Mouse (Mus musculus): ENCODE measurements around the gene Inpp5d. TPM values are rescaled to one million over a fixed set of nuclear protein-coding genes. Genes with fewer than 3 reads are reported as not detected.

The Inpp5d gene
- total RNA-seq, 2 experiments from 2014 or later: 59.8 to 96.9 TPM

- ATAC-seq (replicated peaks; ENCODE audit: low FRiP score, low TSS enrichment, poor library complexity, severe bottlenecking): no peak
Observed at GRCm38 (mm10) chr1:87687009-87687408, 66.9 kb downstream of the Inpp5d start.

DNA sequence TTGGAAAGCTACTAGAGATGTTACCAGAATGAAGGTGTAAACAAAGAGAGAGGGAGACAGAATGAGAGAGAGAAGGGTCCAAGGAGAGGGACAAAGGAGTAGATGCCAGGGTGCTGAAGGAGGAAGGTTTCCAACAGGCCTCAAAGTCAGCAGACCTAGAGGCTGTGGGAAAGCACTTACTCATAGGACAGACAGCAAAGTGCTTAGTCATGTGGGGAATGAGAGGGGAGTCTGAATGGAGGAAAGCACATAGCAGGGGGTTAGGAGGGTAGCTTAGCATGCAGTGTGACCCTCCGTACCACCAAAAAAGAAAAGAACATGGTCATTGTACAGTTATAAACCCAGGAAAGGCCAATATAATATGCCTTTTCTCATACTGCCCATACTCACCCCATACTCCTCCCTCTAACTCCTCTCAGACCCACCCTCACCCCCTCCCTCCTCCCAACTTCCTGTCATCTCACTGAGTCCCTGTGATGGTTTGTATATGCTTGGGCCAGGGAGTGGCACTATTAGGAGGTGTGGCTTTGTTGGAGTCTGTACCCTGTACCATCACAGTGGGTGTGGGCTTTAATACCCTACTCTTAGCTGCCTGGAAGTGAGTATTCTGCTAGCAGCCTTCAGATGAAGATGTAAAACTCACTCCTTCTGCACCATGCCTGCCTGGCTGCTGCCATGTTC, 69.7 kb downstream of the Inpp5d start:
- no peak for ATAC-seq (replicated peaks; ENCODE audit: low FRiP score, low TSS enrichment, poor library complexity, severe bottlenecking)

DNA sequence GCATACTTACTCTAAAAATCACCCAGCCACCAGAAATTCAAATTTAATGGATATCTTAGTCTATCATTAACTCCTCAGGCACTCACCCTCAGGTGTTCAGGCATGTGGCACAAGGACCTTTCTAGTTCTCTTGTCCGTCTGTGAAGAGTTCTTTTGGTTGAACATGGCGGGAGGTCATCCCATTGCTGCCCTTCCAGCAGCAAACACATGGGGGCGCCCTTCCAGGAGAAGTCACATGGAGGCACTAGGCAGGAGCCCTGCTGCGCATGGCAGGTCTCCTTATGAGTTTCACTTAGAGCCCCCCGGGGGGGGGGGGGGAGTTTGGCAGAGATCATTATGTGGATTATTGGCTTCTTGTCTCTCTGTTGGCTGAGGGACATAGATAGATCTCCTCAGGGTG, 76.2 kb downstream of the Inpp5d start:
- 0 out of 2 replicates have a peak, but pooled peaks have one; percentile 28 for ATAC-seq (replicated peaks; ENCODE audit: low FRiP score, low TSS enrichment, poor library complexity, severe bottlenecking)

DNA sequence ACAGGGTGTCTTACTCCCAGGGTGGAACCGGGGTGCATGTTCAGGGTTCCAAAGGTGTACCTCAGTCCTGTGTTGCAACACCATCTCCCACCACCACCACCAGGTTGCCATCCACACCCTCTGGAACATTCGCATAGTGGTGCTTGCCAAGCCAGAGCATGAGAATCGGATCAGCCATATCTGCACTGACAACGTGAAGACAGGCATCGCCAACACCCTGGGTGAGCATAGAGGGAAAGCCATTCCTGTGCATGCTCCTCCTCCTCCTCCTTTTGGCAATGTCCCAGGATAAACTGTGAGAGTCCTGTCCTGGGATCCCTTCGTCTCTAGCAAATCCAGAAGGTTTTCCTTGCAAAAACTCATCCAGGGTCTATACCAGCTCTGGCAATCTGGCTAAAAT, 77.9 kb downstream of the Inpp5d start:
- ATAC-seq (replicated peaks; ENCODE audit: low FRiP score, low TSS enrichment, poor library complexity, severe bottlenecking): no peak

DNA sequence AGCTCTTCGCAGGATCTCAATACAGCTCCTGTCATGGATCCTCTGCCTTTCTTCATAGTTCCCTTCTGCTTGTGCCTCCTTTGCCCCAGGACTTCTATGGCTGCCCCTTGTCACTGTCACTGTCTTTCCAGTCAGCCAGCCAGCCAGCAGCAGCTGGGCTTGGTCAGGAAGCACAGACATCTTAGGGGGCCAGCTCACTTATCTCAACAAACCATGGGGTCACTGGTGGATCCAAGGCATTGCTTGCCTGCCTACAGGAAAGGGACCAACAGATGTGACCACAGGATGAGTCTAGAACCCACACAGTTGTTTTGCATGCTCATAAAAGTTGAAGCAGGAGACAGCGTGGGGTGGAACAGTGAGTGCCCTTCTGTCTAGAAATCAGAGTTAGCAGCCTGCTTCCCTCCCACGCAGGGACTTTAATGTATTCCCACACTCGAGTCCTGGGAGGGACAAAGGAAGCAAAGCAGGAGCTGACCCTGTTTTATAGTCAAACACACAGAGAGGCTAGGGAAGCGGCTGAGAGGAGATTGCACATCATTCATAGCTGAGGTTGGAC, 79.9 kb downstream of the Inpp5d start:
- ATAC-seq (replicated peaks; ENCODE audit: low FRiP score, low TSS enrichment, poor library complexity, severe bottlenecking): no peak

DNA sequence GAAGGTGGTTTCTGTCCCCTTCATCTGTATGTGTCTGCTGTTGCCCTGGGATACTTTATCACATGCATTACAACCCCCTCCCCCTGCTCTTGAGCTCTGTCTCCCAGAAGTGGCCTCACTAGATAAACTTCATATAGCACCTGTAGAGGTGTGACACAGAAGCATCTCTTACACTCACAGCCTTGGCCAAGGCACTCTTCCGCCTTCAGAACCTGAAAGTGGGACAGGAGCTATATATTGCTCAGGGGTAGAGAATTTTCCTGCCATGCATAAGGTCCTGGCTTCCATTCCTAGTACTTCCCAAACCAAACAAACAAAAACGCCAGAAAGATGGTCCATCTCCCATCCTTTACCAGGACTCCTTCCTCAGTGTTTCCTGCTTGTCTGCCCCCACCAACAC, 84.1 kb downstream of the Inpp5d start:
- ATAC-seq (replicated peaks; ENCODE audit: low FRiP score, low TSS enrichment, poor library complexity, severe bottlenecking): no peak

DNA sequence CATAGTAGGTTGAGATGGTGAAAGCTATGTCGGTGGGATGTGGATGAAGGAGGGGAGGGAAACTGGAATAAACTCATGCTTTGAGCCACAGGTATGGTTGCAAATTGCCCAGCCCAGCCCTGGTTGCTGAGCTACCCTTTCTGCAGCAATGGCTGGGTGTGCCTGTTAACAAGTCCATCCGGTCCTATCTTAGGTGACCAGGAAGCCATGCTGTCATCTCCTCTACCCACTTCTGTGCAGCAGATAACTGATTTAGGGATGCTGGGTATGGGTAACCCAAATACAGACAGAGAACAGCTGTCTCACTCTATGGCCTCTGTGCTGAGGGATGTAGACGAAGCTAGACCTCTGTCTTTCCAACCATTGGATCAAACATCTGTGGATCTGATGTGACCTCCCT, 86.2 kb downstream of the Inpp5d start:
- peak; percentile 42 for ATAC-seq (replicated peaks; ENCODE audit: low FRiP score, low TSS enrichment, poor library complexity, severe bottlenecking)

GRCm38 (mm10) chr1:87709020-87709419, 88.9 kb downstream of the Inpp5d start:
- no peak for ATAC-seq (replicated peaks; ENCODE audit: low FRiP score, low TSS enrichment, poor library complexity, severe bottlenecking)

- no peak for ATAC-seq (replicated peaks; ENCODE audit: low FRiP score, low TSS enrichment, poor library complexity, severe bottlenecking)
Observed at GRCm38 (mm10) chr1:87709661-87710270, 89.7 kb downstream of the Inpp5d start.

- peak; percentile 96 for ATAC-seq (replicated peaks; ENCODE audit: low FRiP score, low TSS enrichment, poor library complexity, severe bottlenecking)
Observed at GRCm38 (mm10) chr1:87711938-87712613, 92.0 kb downstream of the Inpp5d start.

DNA sequence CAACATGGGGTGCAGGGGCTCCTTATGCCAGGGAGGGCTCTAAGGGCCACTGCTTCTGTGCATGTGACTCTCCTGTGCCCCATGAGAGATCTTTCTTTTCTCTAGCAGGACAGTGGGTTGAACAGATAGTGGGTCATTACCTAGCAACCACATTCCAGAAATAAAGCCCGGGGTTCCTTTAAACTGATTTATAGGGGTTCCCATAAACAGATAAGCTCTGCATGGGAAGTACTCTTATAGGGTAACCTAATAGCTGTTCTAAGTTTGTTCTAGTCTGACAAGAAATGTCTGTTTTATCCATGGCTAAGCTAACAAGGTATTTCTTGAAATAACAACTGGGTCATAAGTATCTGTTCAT, 92.5 kb downstream of the Inpp5d start:
- ATAC-seq (replicated peaks; ENCODE audit: low FRiP score, low TSS enrichment, poor library complexity, severe bottlenecking): no peak

- ATAC-seq (replicated peaks; ENCODE audit: low FRiP score, low TSS enrichment, poor library complexity, severe bottlenecking): no peak
Observed at GRCm38 (mm10) chr1:87721382-87721781, 101.3 kb downstream of the Inpp5d start.

DNA sequence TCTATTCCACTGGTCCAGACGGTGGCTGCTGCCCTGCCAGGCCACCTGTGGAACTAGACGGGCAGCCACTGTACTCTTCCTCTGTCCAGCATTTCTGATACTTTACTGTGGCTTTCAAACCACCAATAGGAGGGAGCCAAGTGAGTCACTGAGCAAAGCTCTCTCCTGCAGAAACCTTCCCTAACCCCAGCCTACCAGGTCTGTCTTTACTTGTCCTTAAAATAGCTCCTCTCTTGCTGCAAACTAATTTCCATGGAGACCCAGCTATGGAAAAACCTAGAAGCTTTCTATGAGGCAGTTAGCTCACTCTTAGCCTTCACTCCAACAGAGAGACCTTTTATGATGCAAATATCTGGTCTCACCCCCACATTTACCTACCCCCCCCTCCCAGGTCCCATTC, 102.0 kb downstream of the Inpp5d start:
- ATAC-seq (replicated peaks; ENCODE audit: low FRiP score, low TSS enrichment, poor library complexity, severe bottlenecking): no peak

DNA sequence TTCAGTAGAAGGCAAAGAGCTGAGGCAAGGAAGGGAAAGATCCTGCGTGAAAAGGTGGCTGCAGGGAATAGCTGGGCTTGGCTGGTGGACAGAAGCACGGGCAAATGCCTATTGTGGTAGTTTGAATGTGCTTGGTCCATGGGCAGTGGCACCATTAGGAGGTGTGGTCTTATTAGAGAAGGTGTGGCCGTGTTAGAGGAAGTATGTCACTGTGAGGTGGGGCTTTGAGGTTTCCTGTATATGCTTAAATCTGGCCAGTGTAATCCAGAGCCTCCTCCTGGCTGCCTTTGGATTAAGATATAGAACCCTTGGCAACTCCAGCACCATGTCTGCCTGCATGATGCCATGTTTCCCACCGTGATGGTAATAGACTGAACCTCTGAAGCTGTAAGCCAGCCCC, 103.2 kb downstream of the Inpp5d start:
- ATAC-seq (replicated peaks; ENCODE audit: low FRiP score, low TSS enrichment, poor library complexity, severe bottlenecking): peak; percentile 58

DNA sequence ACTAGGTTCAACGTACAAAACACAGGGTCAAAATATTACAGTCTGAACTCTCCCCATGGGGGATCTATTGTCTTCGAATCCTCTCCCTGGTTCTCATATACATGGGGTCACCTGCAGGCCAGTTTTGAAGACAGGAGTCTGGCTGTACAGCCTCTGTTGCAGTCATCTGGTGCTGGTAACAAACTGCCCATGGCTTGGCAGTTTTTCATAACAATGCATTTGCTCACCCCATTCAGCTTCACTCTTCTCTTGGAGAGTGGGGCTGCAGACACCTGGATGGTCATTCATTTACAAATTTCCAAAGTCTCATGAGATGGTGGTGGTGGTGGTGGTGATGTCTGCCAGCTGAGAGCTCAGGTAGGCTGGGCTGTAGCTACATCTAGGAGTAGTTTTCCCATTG, 109.0 kb downstream of the Inpp5d start:
- ATAC-seq (replicated peaks; ENCODE audit: low FRiP score, low TSS enrichment, poor library complexity, severe bottlenecking): no peak

GRCm38 (mm10) chr1:87729850-87730249, 109.7 kb downstream of the Inpp5d start:
- no peak for ATAC-seq (replicated peaks; ENCODE audit: low FRiP score, low TSS enrichment, poor library complexity, severe bottlenecking)

GRCm38 (mm10) chr1:87730271-87730670, 110.2 kb downstream of the Inpp5d start:
- ATAC-seq (replicated peaks; ENCODE audit: low FRiP score, low TSS enrichment, poor library complexity, severe bottlenecking): no peak

GRCm38 (mm10) chr1:87733212-87733611, 113.1 kb downstream of the Inpp5d start:
- no peak for ATAC-seq (replicated peaks; ENCODE audit: low FRiP score, low TSS enrichment, poor library complexity, severe bottlenecking)

DNA sequence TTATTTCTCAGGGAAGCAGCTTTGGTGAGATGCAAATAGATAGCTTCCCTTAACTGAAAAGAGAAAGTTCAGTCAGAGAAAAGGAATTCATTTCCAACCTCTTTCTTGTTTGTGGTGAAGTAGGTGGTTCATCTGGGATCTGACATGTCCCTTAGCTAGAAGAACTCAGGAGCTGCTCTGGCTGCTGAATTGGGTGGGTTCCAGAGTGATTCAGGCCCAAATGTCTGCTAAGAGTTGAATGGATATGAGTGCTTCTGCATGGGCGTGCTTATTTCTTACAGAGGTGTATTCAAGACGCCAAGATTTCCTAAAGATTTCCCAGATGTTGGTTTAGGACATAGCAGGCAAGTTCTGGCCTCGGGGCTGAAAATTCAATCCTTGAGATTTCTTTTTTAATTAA, 114.0 kb downstream of the Inpp5d start:
- ATAC-seq (replicated peaks; ENCODE audit: low FRiP score, low TSS enrichment, poor library complexity, severe bottlenecking): no peak

- ATAC-seq (replicated peaks; ENCODE audit: low FRiP score, low TSS enrichment, poor library complexity, severe bottlenecking): no peak
Observed at GRCm38 (mm10) chr1:87740584-87741290, 120.6 kb downstream of the Inpp5d start.

Measured in megakaryocyte-erythroid progenitor cell, adult 5-6 weeks (primary cell).